Mouse (Mus musculus) forebrain, embryonic 13.5 days (tissue): ENCODE measurements around the gene Mfsd6. TPM values are rescaled to one million over a fixed set of nuclear protein-coding genes. Genes with fewer than 3 reads are reported as not detected.
"Not testable (repeated sequence)": the region's sequence is repeated elsewhere in the genome, so short reads cannot be mapped to it uniquely, and the experiment has no call there.

ENCODE experiments used
- ATAC-seq: fragments of 200-750 bp; cut with Nextera tagmentation; 2 replicates; pipeline ENCODE4 v1.8.0; 2017
- H3K27ac ChIP-seq: fragments of 300-500 bp; sonication (generic); 2 replicates; pipeline ENCODE4 v1.5.1; 2015; ENCODE audit warnings: inconsistent platforms, mild to moderate bottlenecking, moderate library complexity
- H3K27me3 ChIP-seq: fragments of 300-500 bp; sonication (generic); 2 replicates; pipeline ENCODE4 v1.6.1; 2015; ENCODE audit warnings: mild to moderate bottlenecking, inconsistent platforms
- H3K36me3 ChIP-seq: fragments of 300-500 bp; sonication (generic); 2 replicates; pipeline ENCODE4 v1.6.1; 2015; ENCODE audit warnings: mild to moderate bottlenecking, inconsistent platforms; ENCODE audit not compliant: poor library complexity, severe bottlenecking
- H3K4me1 ChIP-seq: fragments of 300-500 bp; sonication (generic); 2 replicates; pipeline ENCODE4 v1.6.1; 2015; ENCODE audit warnings: inconsistent platforms
- H3K4me2 ChIP-seq: fragments of 300-500 bp; sonication (generic); 2 replicates; pipeline ENCODE4 v1.6.1; 2015; ENCODE audit warnings: inconsistent platforms, mild to moderate bottlenecking, moderate library complexity
- H3K4me3 ChIP-seq: fragments of 300-500 bp; sonication (generic); 2 replicates; pipeline ENCODE4 v1.5.1; 2015; ENCODE audit warnings: mild to moderate bottlenecking, inconsistent platforms
- H3K9ac ChIP-seq: fragments of 300-500 bp; sonication (generic); 2 replicates; pipeline ENCODE4 v1.6.1; 2015; ENCODE audit warnings: mild to moderate bottlenecking, inconsistent platforms
- H3K9me3 ChIP-seq: fragments of 300-500 bp; sonication (generic); replicated peaks from 2 replicates; pipeline ENCODE4 v1.6.1; 2016; ENCODE audit warnings: inconsistent platforms
- WGBS: fragments of 180-500 bp; shearing (Covaris S2); methylation state at CpG from one replicate; pipeline ENCODE4 v1.1.7; 2015; 5-methylcytosine and 5-hydroxymethylcytosine counted together
- polyA plus RNA-seq: library from polyadenylated mRNA; unstranded; fragments of >200 nt; fragmentation: Nextera tagmentation; extraction: Ambion mirVana; gene quantifications from 2 replicates; pipeline ENCODE4 v1.2.1, GENCODE M21; 2015

Mfsd6 gene
- polyA plus RNA-seq, 1 experiment from 2014 or later: 4.0 TPM

- Histone ChIP-seq H3K4me1 (no peaks in the 10 kb centered on the region), H3K27ac (no peak overlapping the region), H3K36me3 (peaks cover 2% of the 10 kb centered on the region; the same call in 1 of the 2 replicates), H3K27me3 (no peaks in the 10 kb centered on the region), H3K9me3 (no peaks in the 10 kb centered on the region), H3K9ac (no peak overlapping the region), H3K4me3 (no peak overlapping the region), H3K4me2 (no peak overlapping the region)
- ATAC-seq: no peak
- WGBS: 79% methylated on average over 7 of the region's 7 CpGs
Measured at GRCm38 (mm10) chr1:52702738-52703491, 24.3 kb downstream of the Mfsd6 start.

- 94% methylated on average over 1 of the region's 1 CpGs for WGBS
- no peaks in the 10 kb centered on the region for H3K27me3 ChIP-seq
- H3K4me1 ChIP-seq: no peaks in the 10 kb centered on the region
- no peaks in the 10 kb centered on the region for H3K36me3 ChIP-seq
- no peak overlapping the region for H3K27ac ChIP-seq
- H3K4me2 ChIP-seq: no peak overlapping the region
- no peaks in the 10 kb centered on the region for H3K9me3 ChIP-seq
- no peak overlapping the region for H3K9ac ChIP-seq
- no peak overlapping the region for H3K4me3 ChIP-seq
- ATAC-seq: no peak
Measured at GRCm38 (mm10) chr1:52701941-52702340, 25.3 kb downstream of the Mfsd6 start.

GRCm38 (mm10) chr1:52694456-52694855 lies 32.8 kb downstream of the Mfsd6 start:
- H3K27ac ChIP-seq, H3K36me3 ChIP-seq, H3K9me3 ChIP-seq, H3K4me2 ChIP-seq, H3K4me1 ChIP-seq, H3K4me3 ChIP-seq, ATAC-seq, H3K27me3 ChIP-seq, H3K9ac ChIP-seq: not testable (repeated sequence)
- WGBS: 92% methylated on average over 13 of the region's 13 CpGs

- no peak overlapping the region for H3K9ac ChIP-seq
- H3K9me3 ChIP-seq: no peaks in the 10 kb centered on the region
- no peak overlapping the region for H3K4me2 ChIP-seq
- H3K4me1 ChIP-seq: no peaks in the 10 kb centered on the region
- no peaks in the 10 kb centered on the region for H3K36me3 ChIP-seq
- no peak overlapping the region for H3K27ac ChIP-seq
- H3K27me3 ChIP-seq: no peaks in the 10 kb centered on the region
- WGBS: 92% methylated on average over 8 of the region's 8 CpGs
- ATAC-seq: no peak
- no peak overlapping the region for H3K4me3 ChIP-seq
Measured at GRCm38 (mm10) chr1:52687636-52688035, 39.6 kb downstream of the Mfsd6 start.

GRCm38 (mm10) chr1:52683550-52683949 lies 43.7 kb downstream of the Mfsd6 start:
- H3K4me3 ChIP-seq: no peak overlapping the region
- no peaks in the 10 kb centered on the region for H3K4me1 ChIP-seq
- no peak overlapping the region for H3K9ac ChIP-seq
- WGBS: 63% methylated on average over 4 of the region's 4 CpGs
- H3K9me3 ChIP-seq: no peaks in the 10 kb centered on the region
- no peaks in the 10 kb centered on the region for H3K36me3 ChIP-seq
- no peak for ATAC-seq
- H3K27me3 ChIP-seq: no peaks in the 10 kb centered on the region
- no peak overlapping the region for H3K4me2 ChIP-seq
- H3K27ac ChIP-seq: no peak overlapping the region

- no peak overlapping the region for H3K4me2 ChIP-seq
- no peak overlapping the region for H3K4me3 ChIP-seq
- H3K27ac ChIP-seq: no peak overlapping the region
- H3K27me3 ChIP-seq: no peaks in the 10 kb centered on the region
- no peak for ATAC-seq
- no peaks in the 10 kb centered on the region for H3K36me3 ChIP-seq
- 0 out of 2 replicates have a peak, but pooled peaks cover 7% of the 10 kb centered on the region for H3K4me1 ChIP-seq
- no peak overlapping the region for H3K9ac ChIP-seq
- H3K9me3 ChIP-seq: 0 out of 2 replicates have a peak, but pooled peaks cover 3% of the 10 kb centered on the region
- 51% methylated on average over 3 of the region's 3 CpGs for WGBS
Measured at GRCm38 (mm10) chr1:52676621-52677020, 50.6 kb downstream of the Mfsd6 start.

GRCm38 (mm10) chr1:52675561-52676551 lies 51.4 kb downstream of the Mfsd6 start:
- H3K27ac ChIP-seq: no peak overlapping the region
- H3K9ac ChIP-seq: no peak overlapping the region
- 0 out of 2 replicates have a peak, but pooled peaks cover 6% of the 10 kb centered on the region for H3K9me3 ChIP-seq
- H3K4me3 ChIP-seq: no peak overlapping the region
- no peaks in the 10 kb centered on the region for H3K27me3 ChIP-seq
- H3K4me1 ChIP-seq: 0 out of 2 replicates have a peak, but pooled peaks cover 7% of the 10 kb centered on the region
- no peak overlapping the region for H3K4me2 ChIP-seq
- no peaks in the 10 kb centered on the region for H3K36me3 ChIP-seq
- WGBS: 69% methylated on average over 7 of the region's 7 CpGs
- ATAC-seq: no peak

- 0 out of 2 replicates have a peak, but pooled peaks cover 6% of the 10 kb centered on the region for H3K9me3 ChIP-seq
- no peak overlapping the region for H3K27ac ChIP-seq
- no peak overlapping the region for H3K4me2 ChIP-seq
- H3K4me1 ChIP-seq: peaks cover 5% of the 10 kb centered on the region
- H3K27me3 ChIP-seq: no peaks in the 10 kb centered on the region
- 82% methylated on average over 1 of the region's 1 CpGs for WGBS
- no peaks in the 10 kb centered on the region for H3K36me3 ChIP-seq
- ATAC-seq: peak; percentile 44; the same call in 1 of the 2 replicates
- no peak overlapping the region for H3K4me3 ChIP-seq
- no peak overlapping the region for H3K9ac ChIP-seq
Measured at GRCm38 (mm10) chr1:52669931-52670330, 57.3 kb downstream of the Mfsd6 start.

- no peak overlapping the region for H3K27ac ChIP-seq
- no peaks in the 10 kb centered on the region for H3K36me3 ChIP-seq
- ATAC-seq: peak; percentile 53; the same call in 1 of the 2 replicates
- no peaks in the 10 kb centered on the region for H3K27me3 ChIP-seq
- H3K9me3 ChIP-seq: 0 out of 2 replicates have a peak, but pooled peaks cover 6% of the 10 kb centered on the region
- no peak overlapping the region for H3K4me2 ChIP-seq
- H3K9ac ChIP-seq: no peak overlapping the region
- H3K4me1 ChIP-seq: peaks cover 5% of the 10 kb centered on the region
- H3K4me3 ChIP-seq: no peak overlapping the region
- WGBS: 23% methylated on average over 7 of the region's 7 CpGs
Measured at GRCm38 (mm10) chr1:52668743-52669323, 58.4 kb downstream of the Mfsd6 start.

- Histone ChIP-seq H3K9me3 (no peaks in the 10 kb centered on the region), H3K4me1 (no peaks in the 10 kb centered on the region), H3K9ac (no peak overlapping the region), H3K4me3 (no peak overlapping the region), H3K27me3 (no peaks in the 10 kb centered on the region), H3K4me2 (no peak overlapping the region), H3K27ac (no peak overlapping the region), H3K36me3 (peaks cover 6% of the 10 kb centered on the region)
- 88% methylated on average over 7 of the region's 7 CpGs for WGBS
- peak; percentile 72 for ATAC-seq
Measured at GRCm38 (mm10) chr1:52663228-52663627, 64.0 kb downstream of the Mfsd6 start.

- Histone ChIP-seq H3K9ac (no peak overlapping the region), H3K27ac (no peak overlapping the region), H3K4me1 (no peaks in the 10 kb centered on the region), H3K9me3 (no peaks in the 10 kb centered on the region), H3K4me3 (no peak overlapping the region), H3K27me3 (no peaks in the 10 kb centered on the region), H3K4me2 (no peak overlapping the region), H3K36me3 (peaks cover 10% of the 10 kb centered on the region)
- ATAC-seq: no peak
- WGBS: 88% methylated on average over 12 of the region's 12 CpGs
Measured at GRCm38 (mm10) chr1:52660765-52661164, 66.5 kb downstream of the Mfsd6 start.

- Histone ChIP-seq H3K4me1 (no peaks in the 10 kb centered on the region), H3K4me2 (no peak overlapping the region), H3K9me3 (no peaks in the 10 kb centered on the region), H3K36me3 (peaks cover 10% of the 10 kb centered on the region), H3K9ac (no peak overlapping the region), H3K27me3 (no peaks in the 10 kb centered on the region), H3K4me3 (no peak overlapping the region), H3K27ac (no peak overlapping the region)
- 93% methylated on average over 2 of the region's 2 CpGs for WGBS
- ATAC-seq: no peak
Measured at GRCm38 (mm10) chr1:52660278-52660677, 67.0 kb downstream of the Mfsd6 start.
